Mouse (Mus musculus): Measurements from ENCODE around the gene Atxn2. TPM values are rescaled to one million over a fixed set of nuclear protein-coding genes. Genes with fewer than 3 reads are reported as not detected.

The Atxn2 gene
- polyA plus RNA-seq, 1 experiment from 2014 or later: 74.4 TPM

GRCm38 (mm10) chr5:121758341-121758740 lies 47.2 kb downstream of the Atxn2 start:
- no peaks in the 10 kb centered on the region for H3K27me3 ChIP-seq (ENCODE audit: control insufficient read depth, insufficient read depth, low read length)
- no peaks in the 10 kb centered on the region for H3K4me1 ChIP-seq (ENCODE audit: control insufficient read depth, insufficient read depth, low read length)
- 0 out of 2 replicates have a peak, but pooled peaks cover 3% of the 10 kb centered on the region for H3K9me3 ChIP-seq (ENCODE audit: control insufficient read depth, low read length)
- no peak overlapping the region for H3K9ac ChIP-seq (ENCODE audit: low read length)
- no peak overlapping the region for H3K4me2 ChIP-seq (ENCODE audit: low read depth, severe bottlenecking)
- no peak overlapping the region for H3K4me3 ChIP-seq (ENCODE audit: low read depth, low read length)
- H3K36me3 ChIP-seq (ENCODE audit: control insufficient read depth, insufficient read depth, low read length): peaks cover 8% of the 10 kb centered on the region; the same call in 1 of the 2 replicates
- DNase-seq (ENCODE audit: low spot score) (no peak), ATAC-seq (ENCODE audit: insufficient number of reproducible peaks, low FRiP score, low TSS enrichment, low read depth) (no peak)
- H3K27ac ChIP-seq (replicated peaks; ENCODE audit: low read depth, low read length): no peak overlapping the region
- WGBS: 94% methylated on average over 4 of the region's 4 CpGs

GRCm38 (mm10) chr5:121759921-121760320 lies 48.8 kb downstream of the Atxn2 start:
- H3K4me2 ChIP-seq (ENCODE audit: low read depth, severe bottlenecking): no peak overlapping the region
- H3K27me3 ChIP-seq (ENCODE audit: control insufficient read depth, insufficient read depth, low read length): no peaks in the 10 kb centered on the region
- peaks cover 7% of the 10 kb centered on the region; the same call in 1 of the 2 replicates for H3K36me3 ChIP-seq (ENCODE audit: control insufficient read depth, insufficient read depth, low read length)
- H3K9ac ChIP-seq (ENCODE audit: low read length): no peak overlapping the region
- H3K4me1 ChIP-seq (ENCODE audit: control insufficient read depth, insufficient read depth, low read length): no peaks in the 10 kb centered on the region
- no peak for ATAC-seq (ENCODE audit: insufficient number of reproducible peaks, low FRiP score, low TSS enrichment, low read depth)
- H3K9me3 ChIP-seq (ENCODE audit: control insufficient read depth, low read length): 0 out of 2 replicates have a peak, but pooled peaks cover 3% of the 10 kb centered on the region
- H3K27ac ChIP-seq (replicated peaks; ENCODE audit: low read depth, low read length): no peak overlapping the region
- WGBS: 92% methylated on average over 4 of the region's 4 CpGs
- DNase-seq (ENCODE audit: low spot score): no peak
- H3K4me3 ChIP-seq (ENCODE audit: low read depth, low read length): no peak overlapping the region

DNA sequence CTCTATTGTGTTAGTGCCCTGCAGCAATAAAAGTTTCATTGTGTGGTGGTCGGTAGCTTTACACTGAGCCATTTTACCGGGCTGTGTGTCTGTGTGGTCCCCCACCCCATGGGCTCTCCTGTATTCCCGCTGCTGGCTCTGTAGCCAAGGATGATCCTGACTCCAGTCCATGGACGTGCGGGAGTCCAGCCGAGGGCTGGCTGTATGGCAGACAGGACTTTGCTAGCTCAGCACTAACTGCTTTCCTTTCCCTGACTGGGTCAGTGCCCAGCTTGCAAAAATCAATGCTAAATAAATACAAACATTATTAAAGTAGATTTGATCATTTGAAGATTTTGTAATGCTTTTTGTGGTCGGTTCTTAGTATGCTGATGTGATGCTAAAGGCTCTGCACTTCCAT lies 50.3 kb downstream of the Atxn2 start:
- Histone ChIP-seq H3K9me3 (ENCODE audit: control insufficient read depth, low read length) (0 out of 2 replicates have a peak, but pooled peaks cover 3% of the 10 kb centered on the region), H3K36me3 (ENCODE audit: control insufficient read depth, insufficient read depth, low read length) (peaks cover 7% of the 10 kb centered on the region; the same call in 1 of the 2 replicates), H3K27ac (replicated peaks; ENCODE audit: low read depth, low read length) (no peak overlapping the region), H3K4me3 (ENCODE audit: low read depth, low read length) (no peak overlapping the region), H3K9ac (ENCODE audit: low read length) (no peak overlapping the region), H3K4me1 (ENCODE audit: control insufficient read depth, insufficient read depth, low read length) (no peaks in the 10 kb centered on the region), H3K4me2 (ENCODE audit: low read depth, severe bottlenecking) (no peak overlapping the region), H3K27me3 (ENCODE audit: control insufficient read depth, insufficient read depth, low read length) (no peaks in the 10 kb centered on the region)
- ATAC-seq (ENCODE audit: insufficient number of reproducible peaks, low FRiP score, low TSS enrichment, low read depth): no peak
- DNase-seq (ENCODE audit: low spot score): no peak
- 89% methylated on average over 7 of the region's 7 CpGs for WGBS

DNA sequence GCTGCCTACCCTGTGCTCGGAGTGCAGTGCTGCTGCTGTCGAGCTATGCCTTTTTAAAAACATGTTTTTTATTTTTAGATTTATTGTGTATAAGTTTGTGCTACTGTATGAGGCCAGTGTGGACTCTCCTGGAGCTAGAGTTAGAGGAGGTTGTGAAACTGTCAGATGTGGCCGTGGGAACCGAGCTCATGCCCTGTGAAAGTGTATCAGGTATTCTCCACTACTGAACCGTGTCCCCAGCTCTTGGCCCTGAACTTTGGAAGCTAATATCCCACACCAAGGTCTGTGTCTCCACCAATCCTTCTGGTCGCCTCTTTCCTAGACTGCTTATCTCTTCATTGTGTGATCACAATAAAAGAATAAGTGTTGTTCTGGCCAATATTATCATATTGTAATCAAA lies 51.8 kb downstream of the Atxn2 start:
- Histone ChIP-seq H3K4me3 (ENCODE audit: low read depth, low read length) (no peak overlapping the region), H3K9ac (ENCODE audit: low read length) (no peak overlapping the region), H3K27ac (replicated peaks; ENCODE audit: low read depth, low read length) (no peak overlapping the region), H3K4me2 (ENCODE audit: low read depth, severe bottlenecking) (no peak overlapping the region), H3K36me3 (ENCODE audit: control insufficient read depth, insufficient read depth, low read length) (0 out of 2 replicates have a peak, but pooled peaks cover 5% of the 10 kb centered on the region), H3K4me1 (ENCODE audit: control insufficient read depth, insufficient read depth, low read length) (no peaks in the 10 kb centered on the region), H3K9me3 (ENCODE audit: control insufficient read depth, low read length) (0 out of 2 replicates have a peak, but pooled peaks cover 2% of the 10 kb centered on the region), H3K27me3 (ENCODE audit: control insufficient read depth, insufficient read depth, low read length) (no peaks in the 10 kb centered on the region)
- no peak for DNase-seq (ENCODE audit: low spot score)
- 93% methylated on average over 6 of the region's 6 CpGs for WGBS
- ATAC-seq (ENCODE audit: insufficient number of reproducible peaks, low FRiP score, low TSS enrichment, low read depth): no peak

GRCm38 (mm10) chr5:121765020-121765419 lies 53.9 kb downstream of the Atxn2 start:
- Histone ChIP-seq H3K4me3 (ENCODE audit: low read depth, low read length) (no peak overlapping the region), H3K4me1 (ENCODE audit: control insufficient read depth, insufficient read depth, low read length) (no peaks in the 10 kb centered on the region), H3K27me3 (ENCODE audit: control insufficient read depth, insufficient read depth, low read length) (no peaks in the 10 kb centered on the region), H3K36me3 (ENCODE audit: control insufficient read depth, insufficient read depth, low read length) (0 out of 2 replicates have a peak, but pooled peaks cover 5% of the 10 kb centered on the region), H3K9me3 (ENCODE audit: control insufficient read depth, low read length) (no peaks in the 10 kb centered on the region), H3K9ac (ENCODE audit: low read length) (no peak overlapping the region), H3K4me2 (ENCODE audit: low read depth, severe bottlenecking) (no peak overlapping the region), H3K27ac (replicated peaks; ENCODE audit: low read depth, low read length) (no peak overlapping the region)
- DNase-seq (ENCODE audit: low spot score) (no peak), ATAC-seq (ENCODE audit: insufficient number of reproducible peaks, low FRiP score, low TSS enrichment, low read depth) (no peak)
- 92% methylated on average over 2 of the region's 2 CpGs for WGBS

DNA sequence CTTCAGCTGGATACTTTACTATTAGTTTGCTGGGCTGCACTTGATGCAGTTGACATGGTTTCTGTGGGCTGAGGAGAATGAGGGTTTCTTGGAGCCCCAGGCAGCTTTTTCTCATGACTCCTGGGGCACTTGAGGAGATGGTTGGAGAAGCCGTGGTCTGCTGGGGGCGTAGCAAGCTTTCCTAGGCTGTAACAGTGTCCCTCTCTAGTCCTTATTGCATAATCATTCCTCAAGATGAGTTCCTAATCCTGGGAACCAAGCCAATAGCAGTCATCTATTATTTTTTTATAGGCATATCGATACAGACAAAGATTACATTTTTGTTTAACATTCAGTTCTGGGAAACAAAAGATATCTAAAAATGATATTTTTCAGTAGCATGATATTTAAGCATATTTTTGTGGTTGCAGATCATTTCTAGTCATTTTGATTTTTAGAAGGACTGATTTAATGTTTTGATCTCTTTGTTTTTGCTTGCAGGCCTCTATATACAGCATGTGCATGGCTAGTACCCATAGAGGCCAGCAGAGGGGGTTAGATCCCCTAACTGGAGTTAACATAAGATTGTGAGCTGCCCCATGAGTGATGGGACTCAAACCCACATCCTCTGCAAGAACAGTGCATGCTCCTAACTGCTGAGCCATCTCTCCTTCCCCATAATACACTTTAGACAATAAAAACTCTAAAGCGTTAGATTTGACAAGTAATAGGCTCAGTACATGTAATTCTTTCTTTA lies 55.1 kb downstream of the Atxn2 start:
- Histone ChIP-seq H3K4me1 (ENCODE audit: control insufficient read depth, insufficient read depth, low read length) (no peaks in the 10 kb centered on the region), H3K9me3 (ENCODE audit: control insufficient read depth, low read length) (no peaks in the 10 kb centered on the region), H3K4me2 (ENCODE audit: low read depth, severe bottlenecking) (no peak overlapping the region), H3K9ac (ENCODE audit: low read length) (no peak overlapping the region), H3K27me3 (ENCODE audit: control insufficient read depth, insufficient read depth, low read length) (no peaks in the 10 kb centered on the region), H3K27ac (replicated peaks; ENCODE audit: low read depth, low read length) (no peak overlapping the region), H3K4me3 (ENCODE audit: low read depth, low read length) (no peak overlapping the region), H3K36me3 (ENCODE audit: control insufficient read depth, insufficient read depth, low read length) (0 out of 2 replicates have a peak, but pooled peaks cover 5% of the 10 kb centered on the region)
- no peak for ATAC-seq (ENCODE audit: insufficient number of reproducible peaks, low FRiP score, low TSS enrichment, low read depth)
- 94% methylated on average over 4 of the region's 4 CpGs for WGBS
- no peak for DNase-seq (ENCODE audit: low spot score)

DNA sequence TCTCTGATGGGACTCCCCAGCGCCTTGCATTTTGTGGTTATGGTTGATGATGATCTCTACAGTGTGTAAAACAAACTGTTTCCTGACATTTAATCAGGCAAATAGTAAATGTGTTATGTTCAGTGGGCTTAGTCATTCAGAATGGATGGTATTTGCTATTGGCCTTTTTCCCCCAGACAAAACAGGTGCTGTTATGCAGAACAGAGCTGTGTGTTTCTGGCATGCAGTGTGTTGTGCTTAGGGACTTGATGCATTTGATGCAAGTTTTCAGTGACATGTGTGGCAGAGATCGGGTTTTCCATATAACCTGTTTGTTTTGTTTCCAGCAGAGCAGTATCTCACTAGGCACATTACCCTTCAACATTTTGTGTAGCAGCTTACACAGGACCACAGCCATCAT lies 56.4 kb downstream of the Atxn2 start:
- DNase-seq (ENCODE audit: low spot score) (no peak), ATAC-seq (ENCODE audit: insufficient number of reproducible peaks, low FRiP score, low TSS enrichment, low read depth) (no peak)
- H3K4me3 ChIP-seq (ENCODE audit: low read depth, low read length): no peak overlapping the region
- 93% methylated on average over 2 of the region's 2 CpGs for WGBS
- H3K27me3 ChIP-seq (ENCODE audit: control insufficient read depth, insufficient read depth, low read length): no peaks in the 10 kb centered on the region
- no peak overlapping the region for H3K4me2 ChIP-seq (ENCODE audit: low read depth, severe bottlenecking)
- H3K9ac ChIP-seq (ENCODE audit: low read length): no peak overlapping the region
- no peaks in the 10 kb centered on the region for H3K4me1 ChIP-seq (ENCODE audit: control insufficient read depth, insufficient read depth, low read length)
- H3K9me3 ChIP-seq (ENCODE audit: control insufficient read depth, low read length): no peaks in the 10 kb centered on the region
- H3K36me3 ChIP-seq (ENCODE audit: control insufficient read depth, insufficient read depth, low read length): 0 out of 2 replicates have a peak, but pooled peaks cover 1% of the 10 kb centered on the region
- H3K27ac ChIP-seq (replicated peaks; ENCODE audit: low read depth, low read length): no peak overlapping the region

DNA sequence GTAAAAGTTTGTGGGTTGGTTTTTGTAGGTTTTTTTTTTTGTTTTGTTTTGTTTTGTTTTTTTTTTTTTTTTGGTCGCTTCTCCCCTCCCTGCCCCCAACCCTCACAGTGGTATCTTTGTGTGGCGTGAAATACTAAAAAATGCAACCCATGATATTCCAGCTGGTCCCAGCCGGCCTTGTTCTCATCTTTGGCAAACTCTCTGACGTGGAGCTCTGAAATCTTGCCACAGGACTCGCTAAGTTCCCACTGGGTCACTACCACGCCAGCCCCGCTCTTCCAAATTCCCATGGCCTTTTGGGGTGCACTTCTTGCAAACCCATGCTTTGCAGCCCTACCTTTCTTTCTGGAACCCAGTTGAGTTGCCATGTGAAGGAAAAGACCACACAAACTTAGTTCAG lies 58.7 kb downstream of the Atxn2 start:
- H3K4me1 ChIP-seq (ENCODE audit: control insufficient read depth, insufficient read depth, low read length): no peaks in the 10 kb centered on the region
- H3K36me3 ChIP-seq (ENCODE audit: control insufficient read depth, insufficient read depth, low read length): peaks cover 3% of the 10 kb centered on the region; the same call in 1 of the 2 replicates
- H3K27ac ChIP-seq (replicated peaks; ENCODE audit: low read depth, low read length): no peak overlapping the region
- no peak overlapping the region for H3K4me2 ChIP-seq (ENCODE audit: low read depth, severe bottlenecking)
- ATAC-seq (ENCODE audit: insufficient number of reproducible peaks, low FRiP score, low TSS enrichment, low read depth) (no peak), DNase-seq (ENCODE audit: low spot score) (no peak)
- H3K9me3 ChIP-seq (ENCODE audit: control insufficient read depth, low read length): no peaks in the 10 kb centered on the region
- no peak overlapping the region for H3K4me3 ChIP-seq (ENCODE audit: low read depth, low read length)
- H3K9ac ChIP-seq (ENCODE audit: low read length): no peak overlapping the region
- 91% methylated on average over 7 of the region's 7 CpGs for WGBS
- no peaks in the 10 kb centered on the region for H3K27me3 ChIP-seq (ENCODE audit: control insufficient read depth, insufficient read depth, low read length)
